Mouse (Mus musculus): Measurements from ENCODE around the gene Gab2. TPM values are rescaled to one million over a fixed set of nuclear protein-coding genes. Genes with fewer than 3 reads are reported as not detected.

Gab2 gene
- total and polyA plus RNA-seq, 3 experiments: 0.12 to 0.50 (median 0.30) TPM

DNA sequence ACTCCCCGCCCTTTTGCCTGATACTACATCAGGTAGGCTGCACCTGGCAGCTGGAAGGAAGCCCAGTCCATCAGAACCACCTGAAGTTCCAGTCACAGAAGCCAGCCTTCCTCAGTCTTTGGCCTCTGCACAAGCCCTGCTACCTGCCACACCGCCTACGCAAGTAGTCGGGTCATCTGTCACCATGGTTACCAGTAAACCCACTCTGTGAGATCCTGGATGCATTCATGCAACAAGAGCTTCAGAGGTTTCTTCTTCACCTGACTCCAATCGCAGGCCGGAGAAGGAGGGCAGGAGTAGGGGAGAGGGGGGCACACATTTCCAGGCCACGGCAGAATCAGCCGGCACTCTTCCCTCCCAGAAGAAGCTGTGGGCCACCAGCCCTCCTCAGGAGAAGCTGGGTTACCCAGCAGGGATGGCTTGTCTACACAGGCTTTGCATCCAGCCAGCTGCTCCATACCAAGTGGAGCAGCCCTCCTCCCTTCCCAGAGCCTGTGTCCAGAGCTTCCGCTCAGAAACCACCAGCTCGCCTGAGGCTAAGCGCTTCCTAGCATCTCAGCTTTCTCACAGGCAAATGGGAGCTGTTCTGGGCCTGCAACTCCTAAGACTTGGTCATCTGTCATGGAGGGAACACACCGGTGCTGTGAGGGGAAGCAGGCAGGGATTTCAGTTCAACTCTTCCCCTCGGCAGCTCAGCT, 247.7 kb downstream of the Gab2 start:
- Histone ChIP-seq H3K36me3 (replicated peaks in 1 of 2; ENCODE audit: control insufficient read depth in 1 of 2, insufficient read depth in 1 of 2, low read length in 1 of 2) (peaks cover 0 to 16% of the 10 kb centered on the region in 2 experiments), H3K79me2 (replicated peaks; ENCODE audit: control insufficient read depth, extremely low read depth, insufficient read depth, poor library complexity, severe bottlenecking) (no peaks in the 10 kb centered on the region), H3K9me3 (replicated peaks; ENCODE audit: low read length) (no peaks in the 10 kb centered on the region), H3K4me1 (ENCODE audit: control insufficient read depth in 1 of 2, insufficient read depth in 2 of 2) (peaks cover 6 to 19% of the 10 kb centered on the region in 2 experiments), H3K9ac (ENCODE audit: insufficient read depth, low read depth) (no peak overlapping the region), H3K4me3 (replicated peaks in 1 of 3; ENCODE audit: low read depth in 2 of 3, low read length in 2 of 3, poor library complexity in 1 of 3) (no peak overlapping the region), H3K27ac (ENCODE audit: insufficient read depth, low read depth) (no peak overlapping the region), H3K27me3 (replicated peaks) (no peaks in the 10 kb centered on the region), H3K4me2 (ENCODE audit: insufficient read depth, low read depth, poor library complexity, severe bottlenecking) (no peak overlapping the region)
- in situ Hi-C loops (cut with MboI; ENCODE audit: low pct_ligation_motif_present, low pct_unique_long_range_greater_than_20kb, low sequenced_read_pairs): no loop called here
- no peak for DNase-seq (ENCODE audit: extremely low read depth)
- TF ChIP-seq POLR2A (IDR thresholded peaks at IDR 0.05; ENCODE audit: low read depth, low read length) (no peak), MEF2A (IDR thresholded peaks at IDR 0.05; ENCODE audit: borderline replicate concordance, low read depth, low read length) (no peak), IRF4 (IDR thresholded peaks at IDR 0.05; ENCODE audit: low read depth, low read length) (no peak), TCF12 (IDR thresholded peaks at IDR 0.05; ENCODE audit: low read depth, low read length) (no peak), CHD1 (IDR thresholded peaks at IDR 0.05; ENCODE audit: low read depth, low read length) (no peak), USF2 (conservative IDR thresholded peaks at IDR 0.05; ENCODE audit: low read depth, low read length) (no peak), HCFC1 (IDR thresholded peaks at IDR 0.05; ENCODE audit: low read depth, low read length) (no peak), JUND (conservative IDR thresholded peaks at IDR 0.05; ENCODE audit: low read depth, low read length) (no peak)
- dilution Hi-C loops (cut with MboI; ENCODE audit: extremely low pct_ligation_motif_present, extremely low pct_unique_long_range_greater_than_20kb, low sequenced_read_pairs): no loop called here

- TF ChIP-seq ZKSCAN1 (IDR thresholded peaks at IDR 0.05; ENCODE audit: borderline replicate concordance, low read depth, low read length) (no peak), PAX5 (IDR thresholded peaks at IDR 0.05; ENCODE audit: low read length) (no peak), HCFC1 (IDR thresholded peaks at IDR 0.05; ENCODE audit: low read depth, low read length) (no peak), SIN3A (IDR thresholded peaks at IDR 0.05; ENCODE audit: low read length) (no peak), NRF1 (IDR thresholded peaks at IDR 0.05; ENCODE audit: low read depth, low read length) (no peak), JUN (IDR thresholded peaks at IDR 0.05; ENCODE audit: insufficient read depth, low read depth, low read length) (no peak), NELFE (IDR thresholded peaks at IDR 0.05; ENCODE audit: low read depth, low read length) (no peak), POLR2A (IDR thresholded peaks at IDR 0.05; ENCODE audit: low read depth, low read length) (no peak), IRF4 (IDR thresholded peaks at IDR 0.05; ENCODE audit: low read depth, low read length) (no peak), TBP (conservative IDR thresholded peaks at IDR 0.05; ENCODE audit: low read depth, low read length) (no peak), RCOR1 (conservative IDR thresholded peaks at IDR 0.05; ENCODE audit: low read depth, low read length) (no peak), MAZ (IDR thresholded peaks at IDR 0.05; ENCODE audit: low read depth, low read length) (no peak), USF2 (conservative IDR thresholded peaks at IDR 0.05; ENCODE audit: low read depth, low read length) (no peak), ZC3H11A (IDR thresholded peaks at IDR 0.05; ENCODE audit: low read depth, low read length) (no peak), EP300 (IDR thresholded peaks at IDR 0.05; ENCODE audit: low read length) (no peak)
- Histone ChIP-seq H3K9me3 (replicated peaks; ENCODE audit: low read length) (no peaks in the 10 kb centered on the region), H3K27me3 (replicated peaks) (no peaks in the 10 kb centered on the region)
Measured at GRCm38 (mm10) chr7:97329676-97330075, 248.3 kb downstream of the Gab2 start.

More at GRCm38 (mm10) chr7:97329676-97330075, 248.3 kb downstream of the Gab2 start:
- no peak for DNase-seq (ENCODE audit: extremely low read depth)
- Histone ChIP-seq H3K4me2 (ENCODE audit: insufficient read depth, low read depth, poor library complexity, severe bottlenecking) (no peak overlapping the region), H3K4me3 (replicated peaks in 1 of 3; ENCODE audit: low read depth in 2 of 3, low read length in 2 of 3, poor library complexity in 1 of 3) (no peak overlapping the region), H3K79me2 (replicated peaks; ENCODE audit: control insufficient read depth, extremely low read depth, insufficient read depth, poor library complexity, severe bottlenecking) (no peaks in the 10 kb centered on the region), H3K9ac (ENCODE audit: insufficient read depth, low read depth) (no peak overlapping the region), H3K4me1 (ENCODE audit: control insufficient read depth in 1 of 2, insufficient read depth in 2 of 2) (peaks cover 6 to 19% of the 10 kb centered on the region in 2 experiments), H3K27ac (ENCODE audit: insufficient read depth, low read depth) (no peak overlapping the region), H3K36me3 (replicated peaks in 1 of 2; ENCODE audit: control insufficient read depth in 1 of 2, insufficient read depth in 1 of 2, low read length in 1 of 2) (peaks cover 0 to 10% of the 10 kb centered on the region in 2 experiments)
- in situ Hi-C loops (cut with MboI; ENCODE audit: low pct_ligation_motif_present, low pct_unique_long_range_greater_than_20kb, low sequenced_read_pairs): no loop called here
- dilution Hi-C loops (cut with MboI; ENCODE audit: extremely low pct_ligation_motif_present, extremely low pct_unique_long_range_greater_than_20kb, low sequenced_read_pairs): no loop called here
